Comparison of ENCODE assay signal across 10 mouse cellular contexts in the genomic region with DNA sequence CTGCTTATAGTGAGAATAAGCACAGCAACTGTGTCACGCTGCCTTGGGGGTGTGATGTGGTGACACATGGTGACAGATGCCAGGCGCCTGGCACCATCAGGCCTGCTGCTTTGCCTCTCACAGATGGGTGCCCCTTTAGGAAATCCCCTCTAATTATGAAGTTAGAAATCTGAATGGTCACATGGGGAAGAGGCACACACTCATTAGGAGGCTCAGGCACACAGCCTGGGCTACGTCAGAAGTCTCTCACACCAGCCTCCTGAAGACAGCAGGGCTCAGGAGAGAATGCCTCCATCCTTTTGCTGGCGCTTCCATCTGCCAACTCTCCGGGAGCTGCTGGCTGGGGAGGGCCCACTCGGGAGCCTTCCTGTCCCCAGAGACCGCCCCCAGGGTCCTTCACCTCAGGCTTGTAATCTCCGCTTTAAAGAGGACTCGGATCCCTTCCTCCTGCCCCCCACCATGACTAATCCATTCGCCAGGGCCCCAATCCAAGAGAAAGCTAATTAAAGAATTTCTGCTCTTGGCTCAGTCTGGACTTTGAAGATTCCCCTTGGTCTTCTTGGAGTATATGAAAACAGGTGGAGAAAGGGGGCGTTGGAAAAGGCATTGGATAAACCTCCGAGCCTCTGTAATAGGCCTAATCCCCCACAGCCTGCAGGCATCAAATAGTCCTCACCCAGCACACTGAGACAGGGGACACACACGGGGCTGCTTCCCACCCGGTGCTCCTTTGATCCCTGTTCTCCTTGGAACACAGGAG. TPM values are rescaled to one million over a fixed set of nuclear protein-coding genes. Genes with fewer than 3 reads are reported as not detected.
DNase-seq lines count a peak whose midpoint lies in the region; ATAC-seq and TF ChIP-seq lines count a peak whose summit lies in the region.
"Had no signal": no experiment of that assay in that cellular context is flagged by ENCODE, and none has a peak within 500 bp of the region (broad histone marks: within the 10 kb centered on the region; RNA-seq: fewer than 3 reads in every experiment).

No protein-coding gene starts in this region.

- no peak overlapping the region for H3K27ac ChIP-seq in limb, embryonic 14.5 days (replicated peaks; ENCODE audit: low read depth, low read length)
- H3K27ac ChIP-seq in limb, embryonic 10.5 days = no peak overlapping the region
- H3K27ac ChIP-seq in forebrain, embryonic 14.5 days (ENCODE audit: low read depth, low read length) = peak overlapping the region; percentile 70
- no peak overlapping the region for H3K27ac ChIP-seq in liver, embryonic 12.5 days

- no peaks in the 10 kb centered on the region; the same call in 1 of the 2 replicates for H3K27me3 ChIP-seq in limb, embryonic 14.5 days (ENCODE audit: control insufficient read depth, insufficient read depth, low read length)
- H3K27me3 ChIP-seq in limb, embryonic 10.5 days (ENCODE audit: low read depth, poor library complexity, severe bottlenecking) = peaks cover 92% of the 10 kb centered on the region
- no peaks in the 10 kb centered on the region for H3K27me3 ChIP-seq in forebrain, embryonic 14.5 days (replicated peaks; ENCODE audit: control insufficient read depth, insufficient read depth, low read length)
- H3K27me3 ChIP-seq in liver, embryonic 12.5 days (replicated peaks) = peaks cover 69% of the 10 kb centered on the region

- TF ChIP-seq POLR2A in limb, embryonic 14.5 days (IDR thresholded peaks at IDR 0.05; ENCODE audit: borderline replicate concordance, extremely low read depth, insufficient read depth, insufficient read length) = no peak

- 28% methylated on average over 14 of the region's 14 CpGs for WGBS in limb, embryonic 14.5 days
- 33% methylated on average over 14 of the region's 14 CpGs for WGBS in limb, embryonic 10.5 days
- 12% methylated on average over 14 of the region's 14 CpGs for WGBS in forebrain, embryonic 14.5 days
- WGBS in liver, embryonic 12.5 days (ENCODE audit: insufficient replicate concordance) = 47% methylated on average over 14 of the region's 14 CpGs

- no peaks in the 10 kb centered on the region for H3K9me3 ChIP-seq in limb, embryonic 14.5 days (ENCODE audit: control insufficient read depth, low read length)
- no peaks in the 10 kb centered on the region for H3K9me3 ChIP-seq in limb, embryonic 10.5 days (replicated peaks)
- H3K9me3 ChIP-seq in forebrain, embryonic 14.5 days (replicated peaks; ENCODE audit: control insufficient read depth, low read length) = no peaks in the 10 kb centered on the region
- H3K9me3 ChIP-seq in liver, embryonic 12.5 days (replicated peaks) = no peaks in the 10 kb centered on the region
- H3K9me3 ChIP-seq: G1E had no signal

- peaks cover 28% of the 10 kb centered on the region for H3K4me1 ChIP-seq in limb, embryonic 14.5 days (ENCODE audit: control insufficient read depth, insufficient read depth, low read length)
- peaks cover 49% of the 10 kb centered on the region for H3K4me1 ChIP-seq in limb, embryonic 10.5 days
- peaks cover 38% of the 10 kb centered on the region for H3K4me1 ChIP-seq in forebrain, embryonic 14.5 days (ENCODE audit: control insufficient read depth, insufficient read depth, low read length)
- no peaks in the 10 kb centered on the region for H3K4me1 ChIP-seq in liver, embryonic 12.5 days

- no peak overlapping the region for H3K4me2 ChIP-seq in limb, embryonic 14.5 days (replicated peaks; ENCODE audit: low read depth, low read length, severe bottlenecking)
- no peak overlapping the region for H3K4me2 ChIP-seq in forebrain, embryonic 14.5 days (ENCODE audit: low read length)
- no peak overlapping the region for H3K4me2 ChIP-seq in liver, embryonic 12.5 days

- H3K9ac ChIP-seq in limb, embryonic 14.5 days (ENCODE audit: low read depth, low read length, severe bottlenecking) = no peak overlapping the region
- H3K9ac ChIP-seq in forebrain, embryonic 14.5 days (ENCODE audit: low read length) = no peak overlapping the region
- H3K9ac ChIP-seq in liver, embryonic 12.5 days = no peak overlapping the region

- intact Hi-C loops in left cerebral cortex, postnatal 25 days (cut with DNase I) = loop anchor here (2.0 to 5.0 kb wide), 2 partner anchors 66 to 84 kb away; no protein-coding TSS in a partner anchor

- peak; percentile 28; the same call in 1 of the 2 replicates for ATAC-seq in limb, embryonic 14.5 days (ENCODE audit: low FRiP score, low read depth)
- ATAC-seq in forebrain, embryonic 14.5 days = peak; percentile 93
- no peak for ATAC-seq in liver, embryonic 12.5 days

- no peak for DNase-seq in limb, embryonic 14.5 days (ENCODE audit: low spot score)
- DNase-seq in limb, embryonic 10.5 days (ENCODE audit: low spot score) = no peak
- peak; percentile 91 for DNase-seq in forebrain, embryonic 14.5 days (ENCODE audit: low spot score)
- DNase-seq in left cerebral cortex, postnatal 25 days (ENCODE audit: low spot score in 2 of 2) = peak; percentile 51 to 82
- peak; percentile 68 for DNase-seq in right cerebral cortex, postnatal 25 days
- DNase-seq in urinary bladder, postnatal 4 days (ENCODE audit: low spot score in 2 of 2) = no peak
- DNase-seq: adrenal gland, postnatal 14 days; kidney, adult 11 months had no signal

- H3K4me3 ChIP-seq in limb, embryonic 14.5 days (replicated peaks; ENCODE audit: low read length) = no peak overlapping the region
- no peak overlapping the region for H3K4me3 ChIP-seq in limb, embryonic 10.5 days
- no peak overlapping the region for H3K4me3 ChIP-seq in forebrain, embryonic 14.5 days (ENCODE audit: low read depth, low read length)
- no peak overlapping the region for H3K4me3 ChIP-seq in liver, embryonic 12.5 days

- no peaks in the 10 kb centered on the region for H3K36me3 ChIP-seq in limb, embryonic 14.5 days (ENCODE audit: control insufficient read depth, insufficient read depth, low read length)
- H3K36me3 ChIP-seq in limb, embryonic 10.5 days = no peaks in the 10 kb centered on the region
- H3K36me3 ChIP-seq in forebrain, embryonic 14.5 days (ENCODE audit: control insufficient read depth, insufficient read depth, low read length) = no peaks in the 10 kb centered on the region
- H3K36me3 ChIP-seq in liver, embryonic 12.5 days = no peaks in the 10 kb centered on the region
- H3K36me3 ChIP-seq: G1E had no signal

RNA-seq across cellular contexts. Expression of a gene that starts 22.3 kb away (rescaled TPM):
- polyA plus RNA-seq in limb, embryonic 14.5 days (2012; rRNA removed) = 2.2 and 3.2 TPM in 2 replicates
- polyA plus RNA-seq in limb, embryonic 14.5 days (2014; fragmentation: Nextera tagmentation; extraction: Ambion mirVana) = 8.5 and 9.6 TPM in 2 replicates
- polyA plus RNA-seq in limb, embryonic 10.5 days (2016; fragmentation: Nextera tagmentation; extraction: Ambion mirVana) = 0.54 and 1.6 TPM in 2 replicates
- 9.5 and 12.2 TPM in 2 replicates for polyA plus RNA-seq in forebrain, embryonic 14.5 days (2014; fragmentation: Nextera tagmentation; extraction: Ambion mirVana)
- 10 to 100 TPM; 35.3 to 38.0 TPM for total RNA-seq in left cerebral cortex, postnatal 25 days (2021)
- 0.23 TPM in 2 replicates for polyA plus RNA-seq in liver, embryonic 12.5 days (2016; fragmentation: Nextera tagmentation; extraction: Ambion mirVana)
- polyA plus RNA-seq: G1E had no signal

RNA-seq across cellular contexts. Expression of a gene that starts 26.6 kb away (rescaled TPM):
- polyA plus RNA-seq in limb, embryonic 14.5 days (2012; rRNA removed) = 24.6 and 27.4 TPM in 2 replicates
- 16.6 and 19.7 TPM in 2 replicates for polyA plus RNA-seq in limb, embryonic 14.5 days (2014; fragmentation: Nextera tagmentation; extraction: Ambion mirVana)
- 2.8 and 4.4 TPM in 2 replicates for polyA plus RNA-seq in limb, embryonic 10.5 days (2016; fragmentation: Nextera tagmentation; extraction: Ambion mirVana)
- polyA plus RNA-seq in forebrain, embryonic 14.5 days (2014; fragmentation: Nextera tagmentation; extraction: Ambion mirVana) = 4.0 and 4.8 TPM in 2 replicates
- 10 to 100 TPM; 12.2 to 13.2 TPM for total RNA-seq in left cerebral cortex, postnatal 25 days (2021)
- polyA plus RNA-seq in liver, embryonic 12.5 days (2016; fragmentation: Nextera tagmentation; extraction: Ambion mirVana) = 6.4 and 7.6 TPM in 2 replicates
- total RNA-seq: G1E had no signal

RNA-seq across cellular contexts. Expression of a gene that starts 43.4 kb away (rescaled TPM):
- polyA plus RNA-seq in limb, embryonic 14.5 days (2012; rRNA removed) = 124 and 170 TPM in 2 replicates
- 200 and 205 TPM in 2 replicates for polyA plus RNA-seq in limb, embryonic 14.5 days (2014; fragmentation: Nextera tagmentation; extraction: Ambion mirVana)
- polyA plus RNA-seq in limb, embryonic 10.5 days (2016; fragmentation: Nextera tagmentation; extraction: Ambion mirVana) = 455 and 483 TPM in 2 replicates
- polyA plus RNA-seq in forebrain, embryonic 14.5 days (2014; fragmentation: Nextera tagmentation; extraction: Ambion mirVana) = 278 and 287 TPM in 2 replicates
- 100 to 1,000 TPM; 191 to 206 TPM for total RNA-seq in left cerebral cortex, postnatal 25 days (2021)
- polyA plus RNA-seq in liver, embryonic 12.5 days (2016; fragmentation: Nextera tagmentation; extraction: Ambion mirVana) = 218 and 230 TPM in 2 replicates

Comparison
In these comparisons a context has a peak if more than half of its experiments do, and no peak if none do; other contexts are left out.
1. DNase-seq: peak in forebrain, embryonic 14.5 days (single experiment), left cerebral cortex, postnatal 25 days (2 of 2) and right cerebral cortex, postnatal 25 days (single experiment); none in limb, embryonic 14.5 days (single experiment), limb, embryonic 10.5 days (single experiment) and urinary bladder, postnatal 4 days (0 of 2).